In the genomic region with DNA sequence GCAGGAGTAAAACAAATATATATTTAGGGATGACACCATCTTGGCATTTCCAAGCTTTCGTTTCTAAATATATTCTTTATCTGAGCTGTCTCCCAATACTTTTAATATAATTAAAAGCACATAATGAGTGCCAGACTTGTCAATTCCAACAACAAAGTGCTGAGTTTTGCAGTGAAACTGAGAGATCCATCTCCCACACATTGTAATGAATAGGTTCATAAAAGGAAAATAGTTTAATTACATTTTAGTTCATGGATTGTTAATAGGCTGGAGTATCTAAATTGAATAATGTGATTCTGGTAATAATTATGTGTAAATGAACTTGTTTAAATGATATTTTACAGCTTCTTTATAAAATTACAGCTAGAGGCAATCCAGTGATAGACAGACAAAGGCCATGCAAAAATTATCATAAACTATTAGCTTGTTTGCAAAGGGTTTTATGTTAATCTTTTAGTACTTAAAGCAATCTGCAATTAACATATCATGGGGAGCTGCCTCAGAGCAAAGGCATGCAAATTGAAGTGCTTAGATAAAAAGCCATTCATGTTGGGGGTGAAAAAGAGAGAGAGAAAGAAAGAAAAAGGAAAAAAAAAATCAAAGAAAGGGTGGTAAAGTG, we compare ENCODE assay signal across 17 mouse cellular contexts.
DNase-seq lines count a peak whose midpoint lies in the region; ATAC-seq and TF ChIP-seq lines count a peak whose summit lies in the region.
"Had no signal": no experiment of that assay in that cellular context is flagged by ENCODE, and none has a peak within 500 bp of the region (broad histone marks: within the 10 kb centered on the region; RNA-seq: fewer than 3 reads in every experiment).

No protein-coding gene starts in this region.

- H3K4me2 ChIP-seq in embryonic facial prominence, embryonic 13.5 days: no peak overlapping the region
- no peak overlapping the region for H3K4me2 ChIP-seq in lung, postnatal 0 days (replicated peaks; ENCODE audit: low read depth, low read length)
- no peak overlapping the region for H3K4me2 ChIP-seq in forebrain, embryonic 12.5 days
- 0 out of 2 replicates have a peak overlapping the region, but pooled peaks have one; percentile 29 for H3K4me2 ChIP-seq in hindbrain, embryonic 15.5 days
- H3K4me2 ChIP-seq: embryonic facial prominence, embryonic 12.5 days; liver, embryonic 12.5 days had no signal

- no peaks in the 10 kb centered on the region for H3K36me3 ChIP-seq in embryonic facial prominence, embryonic 13.5 days
- no peaks in the 10 kb centered on the region for H3K36me3 ChIP-seq in embryonic facial prominence, embryonic 10.5 days (replicated peaks)
- H3K36me3 ChIP-seq in lung, postnatal 0 days (ENCODE audit: insufficient read depth, low read length): no peaks in the 10 kb centered on the region
- no peaks in the 10 kb centered on the region for H3K36me3 ChIP-seq in forebrain, embryonic 12.5 days (replicated peaks)
- H3K36me3 ChIP-seq in hindbrain, embryonic 15.5 days: no peaks in the 10 kb centered on the region
- H3K36me3 ChIP-seq: embryonic facial prominence, embryonic 12.5 days; limb, embryonic 10.5 days; liver, embryonic 12.5 days had no signal

- WGBS in embryonic facial prominence, embryonic 13.5 days: 47% methylated on average over 1 of the region's 1 CpGs
- WGBS in embryonic facial prominence, embryonic 10.5 days: 53% methylated on average over 1 of the region's 1 CpGs
- 67% methylated on average over 1 of the region's 1 CpGs for WGBS in lung, postnatal 0 days
- WGBS in forebrain, embryonic 12.5 days: 23% methylated on average over 1 of the region's 1 CpGs
- WGBS in hindbrain, embryonic 15.5 days: 24% methylated on average over 1 of the region's 1 CpGs

- TF ChIP-seq EP300 in lung, postnatal 0 days (IDR thresholded peaks at IDR 0.05): no peak

- H3K9me3 ChIP-seq in embryonic facial prominence, embryonic 13.5 days: no peaks in the 10 kb centered on the region
- no peaks in the 10 kb centered on the region for H3K9me3 ChIP-seq in embryonic facial prominence, embryonic 10.5 days
- H3K9me3 ChIP-seq in lung, postnatal 0 days (ENCODE audit: low read length): no peaks in the 10 kb centered on the region
- H3K9me3 ChIP-seq in forebrain, embryonic 12.5 days: no peaks in the 10 kb centered on the region
- no peaks in the 10 kb centered on the region for H3K9me3 ChIP-seq in hindbrain, embryonic 15.5 days
- H3K9me3 ChIP-seq: embryonic facial prominence, embryonic 12.5 days; limb, embryonic 10.5 days; liver, embryonic 12.5 days had no signal

- no peaks in the 10 kb centered on the region for H3K27me3 ChIP-seq in embryonic facial prominence, embryonic 13.5 days
- H3K27me3 ChIP-seq in embryonic facial prominence, embryonic 10.5 days (replicated peaks; ENCODE audit: low read depth, poor library complexity, severe bottlenecking): 0 out of 2 replicates have a peak, but pooled peaks cover 3% of the 10 kb centered on the region
- H3K27me3 ChIP-seq in lung, postnatal 0 days (replicated peaks; ENCODE audit: insufficient read depth, low read length): no peaks in the 10 kb centered on the region
- H3K27me3 ChIP-seq in forebrain, embryonic 12.5 days: peaks cover 63% of the 10 kb centered on the region
- H3K27me3 ChIP-seq in hindbrain, embryonic 15.5 days: 0 out of 2 replicates have a peak, but pooled peaks cover 5% of the 10 kb centered on the region
- H3K27me3 ChIP-seq: embryonic facial prominence, embryonic 12.5 days; liver, embryonic 12.5 days had no signal

- no peak for TF ChIP-seq CTCF in lung, postnatal 0 days (IDR thresholded peaks at IDR 0.05)

- peak overlapping the region; percentile 73 for H3K27ac ChIP-seq in embryonic facial prominence, embryonic 13.5 days
- H3K27ac ChIP-seq in embryonic facial prominence, embryonic 10.5 days (replicated peaks): no peak overlapping the region
- H3K27ac ChIP-seq in lung, postnatal 0 days (ENCODE audit: low read length): 0 out of 2 replicates have a peak overlapping the region, but pooled peaks have one; percentile 4
- H3K27ac ChIP-seq in forebrain, embryonic 12.5 days: no peak overlapping the region
- peak overlapping the region; percentile 66; the same call in 1 of the 2 replicates for H3K27ac ChIP-seq in hindbrain, embryonic 15.5 days (replicated peaks)
- H3K27ac ChIP-seq: embryonic facial prominence, embryonic 12.5 days; liver, embryonic 12.5 days; macrophage had no signal

- DNase-seq in embryonic facial prominence, embryonic 10.5 days (ENCODE audit: low spot score): no peak
- DNase-seq in lung, postnatal 0 days (ENCODE audit: low spot score): no peak
- DNase-seq in lung, postnatal 10 days: no peak
- no peak for DNase-seq in right cerebral cortex, postnatal 10 days (ENCODE audit: low spot score in 2 of 2)
- no peak for DNase-seq in urinary bladder, postnatal 4 days (ENCODE audit: low spot score in 2 of 2)
- DNase-seq: adrenal gland, postnatal 14 days; cerebellum, adult 9-11 months; gastrocnemius, postnatal 14 days; kidney, adult 11 months; right cerebral cortex, postnatal 14 days had no signal

- H3K4me3 ChIP-seq in embryonic facial prominence, embryonic 13.5 days: no peak overlapping the region
- no peak overlapping the region for H3K4me3 ChIP-seq in embryonic facial prominence, embryonic 10.5 days
- H3K4me3 ChIP-seq in lung, postnatal 0 days (ENCODE audit: low read depth, low read length): no peak overlapping the region
- no peak overlapping the region for H3K4me3 ChIP-seq in forebrain, embryonic 12.5 days (replicated peaks)
- no peak overlapping the region for H3K4me3 ChIP-seq in hindbrain, embryonic 15.5 days
- H3K4me3 ChIP-seq: embryonic facial prominence, embryonic 12.5 days; limb, embryonic 10.5 days; liver, embryonic 12.5 days had no signal

- ATAC-seq in embryonic facial prominence, embryonic 13.5 days (ENCODE audit: insufficient number of reproducible peaks, insufficient read depth, low FRiP score, low TSS enrichment, low read depth): no peak
- no peak for ATAC-seq in lung, postnatal 0 days
- peak; percentile 65 for ATAC-seq in forebrain, embryonic 12.5 days (ENCODE audit: low FRiP score)
- ATAC-seq in hindbrain, embryonic 15.5 days (ENCODE audit: low FRiP score, low read depth): no peak
- ATAC-seq: liver, embryonic 12.5 days had no signal

- H3K9ac ChIP-seq in embryonic facial prominence, embryonic 13.5 days: no peak overlapping the region
- no peak overlapping the region for H3K9ac ChIP-seq in lung, postnatal 0 days (replicated peaks; ENCODE audit: low read depth)
- no peak overlapping the region for H3K9ac ChIP-seq in forebrain, embryonic 12.5 days
- no peak overlapping the region for H3K9ac ChIP-seq in hindbrain, embryonic 15.5 days
- H3K9ac ChIP-seq: embryonic facial prominence, embryonic 12.5 days; liver, embryonic 12.5 days had no signal

- H3K4me1 ChIP-seq in embryonic facial prominence, embryonic 13.5 days: peaks cover 14% of the 10 kb centered on the region
- peaks cover 21% of the 10 kb centered on the region for H3K4me1 ChIP-seq in embryonic facial prominence, embryonic 10.5 days
- no peaks in the 10 kb centered on the region for H3K4me1 ChIP-seq in lung, postnatal 0 days (ENCODE audit: insufficient read depth, low read depth, low read length)
- H3K4me1 ChIP-seq in forebrain, embryonic 12.5 days: peaks cover 18% of the 10 kb centered on the region
- peaks cover 19% of the 10 kb centered on the region for H3K4me1 ChIP-seq in hindbrain, embryonic 15.5 days (replicated peaks)
- H3K4me1 ChIP-seq: liver, embryonic 12.5 days had no signal

Comparison
In these comparisons a context has a peak if more than half of its experiments do, and no peak if none do; other contexts are left out.
1. H3K27ac ChIP-seq: peak in embryonic facial prominence, embryonic 13.5 days (single experiment), lung, postnatal 0 days (single experiment) and hindbrain, embryonic 15.5 days (single experiment); none in embryonic facial prominence, embryonic 10.5 days (single experiment) and forebrain, embryonic 12.5 days (single experiment).